Mouse (Mus musculus) hindbrain, embryonic 12.5 days (tissue): ENCODE measurements around the gene Rps15a. TPM values are rescaled to one million over a fixed set of nuclear protein-coding genes. Genes with fewer than 3 reads are reported as not detected.

Experiments used
- ATAC-seq: fragments of 200-750 bp; cut with Nextera tagmentation; 2 replicates; pipeline ENCODE4 v1.8.0; 2017; ENCODE audit warnings: moderate TSS enrichment; ENCODE audit not compliant: low FRiP score
- H3K27ac ChIP-seq: fragments of 300-500 bp; sonication (generic); 2 replicates; pipeline ENCODE4 v1.5.1; 2016; ENCODE audit warnings: mild to moderate bottlenecking
- H3K27me3 ChIP-seq: fragments of 300-500 bp; sonication (generic); 2 replicates; pipeline ENCODE4 v1.6.1; 2016; ENCODE audit warnings: mild to moderate bottlenecking
- H3K36me3 ChIP-seq: fragments of 300-500 bp; sonication (generic); 2 replicates; pipeline ENCODE4 v1.6.1; 2016; ENCODE audit warnings: mild to moderate bottlenecking
- H3K4me1 ChIP-seq: fragments of 300-500 bp; sonication (generic); 2 replicates; pipeline ENCODE4 v1.6.1; 2016
- H3K4me2 ChIP-seq: fragments of 300-500 bp; sonication (generic); replicated peaks from 2 replicates; pipeline ENCODE4 v1.6.1; 2016; ENCODE audit warnings: mild to moderate bottlenecking
- H3K4me3 ChIP-seq: fragments of 300-500 bp; sonication (generic); 2 replicates; pipeline ENCODE4 v1.5.1; 2016; ENCODE audit warnings: mild to moderate bottlenecking
- H3K9ac ChIP-seq: fragments of 300-500 bp; sonication (generic); 2 replicates; pipeline ENCODE4 v1.6.1; 2016; ENCODE audit warnings: mild to moderate bottlenecking, moderate library complexity
- H3K9me3 ChIP-seq: fragments of 300-500 bp; sonication (generic); replicated peaks from 2 replicates; pipeline ENCODE4 v1.6.1; 2016; ENCODE audit warnings: mild to moderate bottlenecking
- WGBS: fragments of 180-500 bp; shearing (Covaris S2); methylation state at CpG from one replicate; pipeline ENCODE4 v1.1.7; 2016; 5-methylcytosine and 5-hydroxymethylcytosine counted together
- polyA plus RNA-seq: library from polyadenylated mRNA; unstranded; fragments of >200 nt; fragmentation: Nextera tagmentation; extraction: Ambion mirVana; gene quantifications from 2 replicates; pipeline ENCODE4 v1.2.1, GENCODE M21; 2016

Gene Rps15a
- 399 and 511 TPM in 2 replicates for polyA plus RNA-seq

DNA sequence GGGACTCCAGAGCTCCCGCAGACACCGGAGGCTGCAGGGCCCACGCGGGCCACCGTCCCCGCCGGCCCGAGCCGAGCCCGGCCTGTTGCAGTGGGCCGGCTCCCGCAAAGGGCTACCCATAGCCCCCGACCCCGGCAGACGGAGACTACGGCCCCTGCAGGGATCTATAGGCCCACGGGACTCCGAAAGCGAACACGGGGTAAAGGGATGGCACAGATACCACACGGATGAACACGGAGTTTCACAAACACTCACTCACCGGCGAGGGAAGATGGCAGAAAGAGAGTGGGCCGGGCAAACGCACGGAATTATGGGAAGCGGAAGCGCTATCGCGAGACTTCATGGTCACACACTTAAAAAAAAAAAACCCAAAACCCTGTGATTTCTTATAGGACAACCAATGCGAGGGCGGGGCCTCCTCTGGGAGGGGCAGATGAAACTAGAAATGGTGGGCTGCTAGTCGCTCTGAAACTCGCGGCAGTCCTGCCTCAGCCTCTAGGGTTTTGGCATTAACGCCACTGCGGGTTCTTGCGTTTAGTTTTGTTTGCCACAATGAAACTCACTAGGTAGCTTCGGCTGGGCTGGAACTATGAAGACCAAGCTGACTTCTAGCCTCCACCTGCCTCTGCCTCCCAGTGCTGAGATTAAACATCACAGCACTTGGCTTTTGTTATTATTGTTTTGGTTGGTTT lies at the start of gene Rps15a:
Gene Rps15a (minus strand): TSS at position 312 of the 692 bp plus-strand sequence.
- H3K9me3 ChIP-seq = no peaks in the 10 kb centered on the region
- H3K4me2 ChIP-seq = peak within 1 kb of the TSS; percentile 94
- H3K36me3 ChIP-seq = peaks cover 65% of the 10 kb centered on the region
- H3K4me1 ChIP-seq = peaks cover 48% of the 10 kb centered on the region
- WGBS = under 1% methylated on average over 40 of the region's 40 CpGs
- peak within 1 kb of the TSS; percentile 75 for H3K4me3 ChIP-seq
- ATAC-seq = peak; percentile 83
- peak within 1 kb of the TSS; percentile 95 for H3K9ac ChIP-seq
- H3K27me3 ChIP-seq = no peaks in the 10 kb centered on the region
- peak within 1 kb of the TSS; percentile 84 for H3K27ac ChIP-seq

DNA sequence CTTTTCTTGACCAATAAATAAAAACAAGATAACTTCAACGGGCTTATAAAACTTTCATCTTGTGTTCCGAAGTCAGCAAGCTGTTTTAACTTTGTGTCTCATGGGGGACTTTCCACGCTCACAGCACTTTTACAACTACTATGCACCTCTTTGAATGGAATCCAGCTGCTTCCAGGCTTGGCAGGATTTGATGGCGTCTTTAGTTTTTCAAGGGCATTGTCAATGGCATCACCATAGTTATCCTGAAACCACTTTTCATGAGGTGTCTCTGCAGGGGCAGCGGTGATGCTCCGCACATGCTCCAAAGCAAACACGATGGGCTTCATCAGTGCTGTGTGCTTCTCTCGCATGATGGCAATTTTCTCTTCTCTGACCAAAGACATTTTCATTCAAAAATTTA lies 47.0 kb upstream of the Rps15a start:
- Histone ChIP-seq H3K36me3 (peaks cover 38% of the 10 kb centered on the region), H3K4me1 (no peaks in the 10 kb centered on the region), H3K4me3 (no peak overlapping the region), H3K27me3 (no peaks in the 10 kb centered on the region), H3K4me2 (no peak overlapping the region), H3K9me3 (no peaks in the 10 kb centered on the region), H3K9ac (no peak overlapping the region), H3K27ac (no peak overlapping the region)
- WGBS = 94% methylated on average over 8 of the region's 8 CpGs
- ATAC-seq = no peak

DNA sequence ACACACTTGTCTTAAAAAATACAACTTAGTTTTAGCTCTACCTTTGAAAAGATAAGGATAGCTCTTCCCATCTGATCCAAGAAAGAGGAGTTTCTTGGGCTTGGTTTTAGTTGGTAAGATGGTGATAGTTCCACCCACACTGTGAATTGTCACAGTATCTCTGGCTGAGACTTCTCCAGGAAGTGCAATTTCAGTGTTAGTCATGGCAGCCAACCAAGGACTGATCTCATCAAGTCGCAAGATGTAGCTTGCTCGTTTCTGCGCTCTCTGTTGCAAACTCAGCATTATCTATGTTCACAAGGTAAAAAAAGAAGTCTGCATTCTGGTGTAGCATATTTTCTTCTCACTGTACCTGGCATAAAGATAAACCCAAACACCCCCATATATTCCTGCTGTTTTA lies 44.1 kb upstream of the Rps15a start:
- Histone ChIP-seq H3K4me1 (no peaks in the 10 kb centered on the region), H3K9me3 (no peaks in the 10 kb centered on the region), H3K27me3 (no peaks in the 10 kb centered on the region), H3K27ac (no peak overlapping the region), H3K36me3 (peaks cover 39% of the 10 kb centered on the region), H3K4me2 (no peak overlapping the region), H3K4me3 (no peak overlapping the region), H3K9ac (no peak overlapping the region)
- 95% methylated on average over 3 of the region's 3 CpGs for WGBS
- ATAC-seq = no peak

DNA sequence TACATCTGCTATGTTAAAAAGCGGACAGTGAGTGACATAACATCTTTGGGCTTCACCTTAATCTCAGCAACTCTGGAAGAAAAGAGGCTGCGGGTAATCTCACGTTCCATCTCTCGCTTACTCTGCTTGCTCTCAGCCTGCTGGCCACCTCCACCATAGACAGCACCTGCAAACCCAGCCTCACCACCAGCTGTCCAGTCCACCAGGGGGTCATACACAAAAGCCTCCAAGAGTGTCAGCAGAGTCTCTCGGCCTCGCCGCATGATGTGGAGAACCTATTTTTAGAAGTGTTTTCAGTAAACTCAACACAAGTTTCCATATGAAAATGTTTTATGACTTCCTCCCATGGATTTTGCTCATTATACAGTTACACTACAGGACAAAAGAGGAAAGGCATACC lies 40.5 kb upstream of the Rps15a start:
- Histone ChIP-seq H3K9ac (no peak overlapping the region), H3K27me3 (no peaks in the 10 kb centered on the region), H3K4me3 (no peak overlapping the region), H3K9me3 (no peaks in the 10 kb centered on the region), H3K36me3 (peaks cover 63% of the 10 kb centered on the region), H3K27ac (no peak overlapping the region), H3K4me1 (no peaks in the 10 kb centered on the region), H3K4me2 (no peak overlapping the region)
- no peak for ATAC-seq
- WGBS = 92% methylated on average over 7 of the region's 7 CpGs

DNA sequence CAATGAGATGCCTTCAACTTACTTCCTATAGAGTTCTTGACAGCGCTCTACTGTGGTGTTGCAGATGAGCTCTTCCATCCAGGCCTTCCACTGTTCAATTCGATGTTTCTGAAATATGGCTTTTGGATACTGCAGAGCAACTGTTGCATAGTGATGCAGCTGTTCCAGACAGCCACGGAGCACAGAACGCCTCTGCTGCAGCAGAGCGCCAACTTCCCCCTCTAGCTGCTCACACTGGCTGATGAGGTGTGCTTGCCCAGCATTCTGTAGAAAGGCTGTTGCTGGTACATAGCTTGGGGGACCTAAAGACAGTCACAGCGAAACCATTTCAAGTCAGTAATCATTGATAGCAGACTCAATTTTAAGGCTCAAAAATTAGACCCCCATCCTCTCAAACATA lies 38.2 kb upstream of the Rps15a start:
- Histone ChIP-seq H3K9me3 (no peaks in the 10 kb centered on the region), H3K4me2 (no peak overlapping the region), H3K27me3 (no peaks in the 10 kb centered on the region), H3K4me3 (no peak overlapping the region), H3K4me1 (no peaks in the 10 kb centered on the region), H3K36me3 (peaks cover 62% of the 10 kb centered on the region), H3K27ac (no peak overlapping the region), H3K9ac (no peak overlapping the region)
- ATAC-seq = no peak
- WGBS = 93% methylated on average over 6 of the region's 6 CpGs

DNA sequence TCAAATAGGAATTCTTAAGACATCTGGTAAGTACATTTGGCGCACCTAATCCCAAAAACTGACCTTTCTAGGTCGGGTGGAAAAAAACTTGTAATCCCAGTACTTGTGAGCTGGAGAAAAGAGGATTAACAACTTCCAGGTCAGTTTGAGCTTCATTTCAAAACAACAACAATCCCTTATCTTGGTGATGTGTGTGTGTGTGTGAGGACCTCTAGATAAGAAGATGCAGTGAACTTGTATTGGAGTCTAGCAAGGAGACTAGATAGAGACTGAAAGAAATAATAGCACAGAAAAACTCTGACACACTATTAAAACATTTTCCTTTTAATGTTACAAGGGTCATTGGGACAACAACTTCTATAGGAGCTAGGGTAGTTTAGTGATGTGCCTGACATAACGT lies 27.6 kb upstream of the Rps15a start:
- WGBS = 85% methylated on average over 3 of the region's 3 CpGs
- Histone ChIP-seq H3K36me3 (peaks cover 65% of the 10 kb centered on the region), H3K9ac (no peak overlapping the region)

DNA sequence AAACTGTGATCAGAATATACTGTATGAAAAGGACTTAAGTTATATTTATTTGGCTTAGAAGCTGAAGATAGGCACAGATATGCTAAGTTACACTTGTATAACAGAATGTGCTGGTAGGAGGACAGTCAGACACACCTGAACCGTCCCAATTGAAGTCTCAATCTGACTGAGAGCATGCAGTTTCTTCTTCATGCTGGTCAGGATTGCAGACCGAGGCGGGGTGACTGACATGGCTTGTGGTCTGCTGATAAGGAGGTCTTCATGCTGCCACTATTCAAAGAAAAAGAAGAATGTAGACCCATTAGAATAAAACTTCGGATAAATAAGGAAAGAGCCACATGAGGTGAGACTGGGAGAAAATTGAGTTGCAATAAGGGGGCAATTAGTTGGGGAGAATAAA lies 27.1 kb upstream of the Rps15a start:
- Histone ChIP-seq H3K4me2 (no peak overlapping the region), H3K36me3 (peaks cover 61% of the 10 kb centered on the region), H3K27me3 (no peaks in the 10 kb centered on the region), H3K9me3 (no peaks in the 10 kb centered on the region), H3K27ac (no peak overlapping the region), H3K9ac (no peak overlapping the region), H3K4me1 (no peaks in the 10 kb centered on the region), H3K4me3 (no peak overlapping the region)
- WGBS = 96% methylated on average over 4 of the region's 4 CpGs
- ATAC-seq = no peak

More for the DNA sequence above, 27.6 kb upstream of the Rps15a start:
- Histone ChIP-seq H3K27ac (no peak overlapping the region), H3K9me3 (no peaks in the 10 kb centered on the region), H3K4me1 (no peaks in the 10 kb centered on the region), H3K4me2 (no peak overlapping the region), H3K4me3 (no peak overlapping the region), H3K27me3 (no peaks in the 10 kb centered on the region)
- no peak for ATAC-seq

DNA sequence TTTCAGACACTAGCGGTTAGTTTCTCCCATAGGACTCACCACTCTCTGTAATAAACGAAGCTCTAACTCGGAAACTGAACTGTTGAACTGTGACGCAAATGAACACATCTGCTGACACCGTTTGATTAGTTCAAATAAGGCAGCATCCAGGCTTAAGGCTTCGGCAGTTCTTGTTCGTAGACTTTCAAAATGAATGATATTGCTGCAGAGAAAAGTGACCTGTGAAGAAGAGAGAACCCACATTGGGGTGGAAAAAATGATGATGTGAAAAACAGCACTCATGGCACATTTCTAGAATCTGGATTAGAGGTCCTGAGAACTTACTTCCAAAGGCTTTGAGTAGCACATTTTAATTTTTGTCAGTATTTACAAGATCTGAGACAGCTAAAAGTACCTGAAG lies 25.3 kb upstream of the Rps15a start:
- Histone ChIP-seq H3K9ac (no peak overlapping the region), H3K27me3 (no peaks in the 10 kb centered on the region), H3K36me3 (peaks cover 71% of the 10 kb centered on the region), H3K4me3 (no peak overlapping the region), H3K4me2 (no peak overlapping the region), H3K27ac (no peak overlapping the region), H3K9me3 (no peaks in the 10 kb centered on the region), H3K4me1 (no peaks in the 10 kb centered on the region)
- 95% methylated on average over 7 of the region's 7 CpGs for WGBS
- no peak for ATAC-seq

DNA sequence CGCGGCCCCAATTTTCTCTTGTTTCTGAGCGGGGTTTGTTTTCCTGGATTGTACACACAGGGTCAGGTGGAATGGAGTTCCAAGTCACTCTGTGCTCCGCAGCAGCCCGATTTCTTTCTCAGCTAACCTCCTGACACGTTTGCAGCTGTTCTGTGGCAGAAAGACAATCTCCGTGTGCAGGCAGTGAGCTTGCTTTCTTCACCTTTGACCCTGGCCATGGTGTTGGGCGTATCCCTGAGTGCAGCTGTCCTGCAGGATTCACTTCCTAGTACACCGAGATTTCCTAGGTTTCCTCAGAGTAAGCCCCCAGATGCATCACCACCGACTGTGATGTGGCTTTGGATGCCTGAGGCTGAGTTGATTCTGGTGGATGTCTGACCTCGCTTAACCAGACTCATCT lies 19.1 kb upstream of the Rps15a start:
- H3K4me2 ChIP-seq = no peak overlapping the region
- no peak overlapping the region for H3K27ac ChIP-seq
- H3K4me3 ChIP-seq = no peak overlapping the region
- peaks cover 4% of the 10 kb centered on the region; the same call in 1 of the 2 replicates for H3K4me1 ChIP-seq
- H3K36me3 ChIP-seq = peaks cover 48% of the 10 kb centered on the region
- H3K9ac ChIP-seq = no peak overlapping the region
- no peaks in the 10 kb centered on the region for H3K27me3 ChIP-seq
- ATAC-seq = no peak
- 74% methylated on average over 11 of the region's 11 CpGs for WGBS
- H3K9me3 ChIP-seq = no peaks in the 10 kb centered on the region

DNA sequence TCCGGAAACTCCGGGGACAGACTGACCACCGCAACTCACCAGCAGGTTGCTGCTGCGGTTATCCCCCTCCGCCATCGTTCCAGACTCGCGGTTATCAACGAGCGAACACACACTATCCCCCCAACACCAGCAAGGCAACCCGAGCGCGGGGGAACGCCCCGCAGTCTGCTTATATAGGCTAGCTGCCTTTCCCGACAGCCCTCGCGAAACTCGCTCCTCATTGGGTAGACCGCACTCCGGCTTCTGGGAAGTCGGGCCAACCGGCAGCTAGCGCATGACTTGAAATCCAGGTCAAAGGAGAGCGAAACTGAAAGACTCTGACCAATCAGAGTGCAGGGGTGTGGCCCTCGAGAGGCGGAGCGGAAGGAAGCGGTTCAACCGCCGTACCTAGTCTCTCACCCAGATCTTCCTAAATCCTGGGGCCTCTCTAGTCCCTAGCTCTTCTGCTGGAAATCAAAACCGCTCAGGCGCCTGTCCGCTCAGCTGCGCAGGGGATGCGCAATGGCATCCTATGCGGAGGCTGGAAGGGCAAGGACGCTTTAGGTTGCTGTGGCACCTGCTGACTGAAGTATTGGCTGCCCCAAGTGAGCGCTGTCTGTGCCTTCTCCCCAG lies 13.5 kb upstream of the Rps15a start, which contains the start of gene Arl6ip1:
Gene Arl6ip1 (minus strand): TSS at position 233 of the 612 bp plus-strand sequence.
- Histone ChIP-seq H3K27me3 (no peaks in the 10 kb centered on the region), H3K9me3 (no peaks in the 10 kb centered on the region), H3K27ac (peak within 1 kb of the TSS; percentile 90), H3K4me1 (peaks cover 32% of the 10 kb centered on the region), H3K36me3 (peaks cover 15% of the 10 kb centered on the region), H3K9ac (peak within 1 kb of the TSS; percentile 89), H3K4me3 (peak within 1 kb of the TSS; percentile 86), H3K4me2 (peak within 1 kb of the TSS; percentile 66)
- ATAC-seq = peak; percentile 99
- under 1% methylated on average over 39 of the region's 39 CpGs for WGBS

DNA sequence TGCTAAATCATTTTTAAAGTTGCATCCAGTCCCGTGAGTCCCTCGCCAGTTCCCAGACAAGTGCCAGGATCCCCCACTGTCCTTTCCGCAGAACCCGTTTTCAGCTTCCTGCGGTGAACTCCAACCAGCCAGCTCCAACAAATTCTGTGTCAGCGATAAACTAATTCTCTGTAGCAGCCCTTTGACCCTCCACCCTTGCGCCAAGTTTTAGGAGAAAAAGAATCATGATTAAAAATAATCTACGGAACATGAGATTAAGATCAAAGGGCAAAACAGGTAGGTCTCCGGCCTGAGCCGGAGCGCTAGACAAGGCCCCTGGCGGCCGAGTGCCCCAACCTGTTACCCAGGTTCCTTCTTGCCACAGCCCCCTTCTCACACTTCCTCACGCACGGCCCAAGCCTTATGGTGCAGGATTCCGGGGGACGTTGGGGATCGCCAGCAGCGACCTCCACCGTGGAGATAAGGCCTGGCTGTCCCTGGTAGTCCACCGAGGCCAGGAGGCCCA lies 13.0 kb upstream of the Rps15a start:
- Histone ChIP-seq H3K36me3 (peaks cover 18% of the 10 kb centered on the region), H3K4me1 (peaks cover 32% of the 10 kb centered on the region), H3K27ac (peak overlapping the region; percentile 90), H3K9ac (peak overlapping the region; percentile 89), H3K4me3 (peak overlapping the region; percentile 86), H3K4me2 (peak overlapping the region; percentile 66), H3K9me3 (no peaks in the 10 kb centered on the region), H3K27me3 (no peaks in the 10 kb centered on the region)
- under 1% methylated on average over 21 of the region's 21 CpGs for WGBS
- peak; percentile 83 for ATAC-seq

DNA sequence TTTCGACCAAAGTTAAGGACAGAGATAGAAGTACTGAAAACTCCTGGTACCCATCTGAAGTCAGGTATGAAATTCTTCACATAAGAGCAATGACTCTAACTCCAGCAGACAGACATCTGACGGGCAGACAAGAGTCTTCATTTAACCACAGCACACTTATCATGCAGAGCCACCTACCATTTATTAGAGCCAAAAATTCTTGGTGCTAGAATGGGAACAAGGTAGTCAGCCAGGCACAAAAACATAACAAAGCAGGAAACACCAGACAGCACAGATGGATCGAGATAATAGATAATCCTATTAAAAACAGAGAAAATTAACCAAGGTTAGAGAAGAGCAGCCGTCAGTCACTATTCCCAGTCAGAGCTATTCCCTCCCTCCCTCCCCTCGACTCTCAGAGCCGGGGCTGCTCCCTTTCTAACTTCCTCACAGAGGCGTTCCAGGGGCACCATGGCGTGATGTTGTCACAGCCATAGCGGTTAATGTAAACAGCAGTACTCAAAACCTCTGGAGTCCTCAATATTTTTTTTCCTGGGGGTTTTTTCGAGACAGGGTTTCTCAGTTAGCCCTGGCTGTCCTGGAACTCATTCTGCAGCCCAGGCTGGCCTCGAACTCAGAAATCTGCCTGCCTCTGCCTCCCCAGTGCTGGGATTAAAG lies 10.4 kb upstream of the Rps15a start:
- Histone ChIP-seq H3K36me3 (peaks cover 33% of the 10 kb centered on the region), H3K4me2 (peak overlapping the region; percentile 66), H3K9ac (no peak overlapping the region), H3K27ac (no peak overlapping the region), H3K27me3 (no peaks in the 10 kb centered on the region), H3K9me3 (no peaks in the 10 kb centered on the region), H3K4me1 (peaks cover 32% of the 10 kb centered on the region), H3K4me3 (no peak overlapping the region)
- no peak for ATAC-seq
- WGBS = 78% methylated on average over 11 of the region's 11 CpGs
